Mouse (Mus musculus) lung, embryonic 16.5 days (tissue): ENCODE measurements around the gene Acap2. TPM values are rescaled to one million over a fixed set of nuclear protein-coding genes. Genes with fewer than 3 reads are reported as not detected.

Experiments used
- ATAC-seq: fragments of 200-750 bp; cut with Nextera tagmentation; 2 replicates; pipeline ENCODE4 v1.8.0; 2017; ENCODE audit warnings: low read depth, mild to moderate bottlenecking, moderate library complexity
- H3K27ac ChIP-seq: fragments of 300-500 bp; sonication (generic); 2 replicates; pipeline ENCODE4 v1.5.1; 2014; ENCODE audit warnings: mild to moderate bottlenecking, control low read depth, low read length
- H3K27me3 ChIP-seq: fragments of 300-500 bp; sonication (generic); 2 replicates; pipeline ENCODE4 v1.6.1; 2014; ENCODE audit warnings: low read depth, low read length, mixed read lengths; ENCODE audit not compliant: control insufficient read depth, insufficient read depth
- H3K36me3 ChIP-seq: fragments of 300-500 bp; sonication (generic); 2 replicates; pipeline ENCODE4 v1.6.1; 2014; ENCODE audit warnings: low read length; ENCODE audit not compliant: control insufficient read depth, insufficient read depth
- H3K4me1 ChIP-seq: fragments of 300-500 bp; sonication (generic); replicated peaks from 2 replicates; pipeline ENCODE4 v1.6.1; 2014; ENCODE audit warnings: low read length, mixed read lengths; ENCODE audit not compliant: control insufficient read depth, insufficient read depth
- H3K4me2 ChIP-seq: fragments of 300-500 bp; sonication (generic); 2 replicates; pipeline ENCODE4 v1.6.1; 2014; ENCODE audit warnings: low read depth, low read length, control low read depth
- H3K4me3 ChIP-seq: fragments of 300-500 bp; sonication (generic); 2 replicates; pipeline ENCODE4 v1.5.1; 2014; ENCODE audit warnings: mild to moderate bottlenecking, low read length, control low read depth
- H3K9ac ChIP-seq: fragments of 300-500 bp; sonication (generic); 2 replicates; pipeline ENCODE4 v1.6.1; 2014; ENCODE audit warnings: low read length, control low read depth
- H3K9me3 ChIP-seq: fragments of 300-500 bp; sonication (generic); 2 replicates; pipeline ENCODE4 v1.6.1; 2016; ENCODE audit warnings: low read length; ENCODE audit not compliant: control insufficient read depth
- WGBS: fragments of 180-500 bp; shearing (Covaris S2); extraction: QIAGEN DNeasy Blood & Tissue Kit; methylation state at CpG from one replicate; pipeline ENCODE4 v1.1.7; 2014; 5-methylcytosine and 5-hydroxymethylcytosine counted together
- polyA plus RNA-seq: library from polyadenylated mRNA; unstranded; fragments of >200 nt; fragmentation: Nextera tagmentation; extraction: Ambion mirVana; gene quantifications from 2 replicates; pipeline ENCODE4 v1.2.1, GENCODE M21; 2015

Gene Acap2
- polyA plus RNA-seq, 1 experiment from 2014 or later, result 27.3 TPM

DNA sequence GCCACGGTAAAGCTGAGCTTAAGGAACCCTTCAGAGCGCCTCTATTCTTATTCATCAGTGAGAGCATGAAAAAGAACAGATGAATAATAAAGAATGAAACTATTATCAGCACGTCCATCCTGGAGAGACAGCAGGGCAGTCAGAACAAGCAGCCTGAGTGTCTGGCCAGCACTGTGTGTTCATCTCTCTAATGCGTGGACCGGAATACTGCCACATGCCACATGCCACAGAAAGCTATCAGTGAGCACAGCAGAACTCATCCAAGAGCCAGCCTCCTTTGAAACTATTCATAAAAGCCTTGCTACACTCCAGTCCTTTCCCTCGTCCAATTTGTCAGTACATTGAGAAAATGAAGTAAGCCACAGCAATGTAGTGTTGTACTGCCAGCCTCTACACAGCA lies 107.0 kb downstream of the Acap2 start:
- WGBS, result 80% methylated on average over 6 of the region's 6 CpGs

GRCm38 (mm10) chr16:31093186-31093585 lies 107.9 kb downstream of the Acap2 start:
- H3K9ac ChIP-seq, result no peak overlapping the region
- no peak for ATAC-seq
- WGBS, result 50% methylated on average over 9 of the region's 9 CpGs
- H3K27ac ChIP-seq, result no peak overlapping the region
- 0 out of 2 replicates have a peak, but pooled peaks cover 2% of the 10 kb centered on the region for H3K36me3 ChIP-seq
- no peak overlapping the region for H3K4me3 ChIP-seq
- H3K4me1 ChIP-seq, result no peaks in the 10 kb centered on the region
- H3K4me2 ChIP-seq, result no peak overlapping the region
- H3K9me3 ChIP-seq, result no peaks in the 10 kb centered on the region
- no peaks in the 10 kb centered on the region for H3K27me3 ChIP-seq

More for the DNA sequence above, 107.0 kb downstream of the Acap2 start:
- H3K4me1 ChIP-seq, result no peaks in the 10 kb centered on the region
- H3K4me2 ChIP-seq, result no peak overlapping the region
- peaks cover 8% of the 10 kb centered on the region for H3K36me3 ChIP-seq
- H3K4me3 ChIP-seq, result no peak overlapping the region
- no peak overlapping the region for H3K9ac ChIP-seq
- ATAC-seq, result no peak
- H3K27ac ChIP-seq, result no peak overlapping the region
- no peaks in the 10 kb centered on the region for H3K9me3 ChIP-seq
- H3K27me3 ChIP-seq, result no peaks in the 10 kb centered on the region

- H3K4me2 ChIP-seq, result peak overlapping the region; percentile 99
- H3K4me1 ChIP-seq, result peaks cover 7% of the 10 kb centered on the region
- peaks cover 4% of the 10 kb centered on the region for H3K36me3 ChIP-seq
- no peaks in the 10 kb centered on the region for H3K9me3 ChIP-seq
- H3K27me3 ChIP-seq, result no peaks in the 10 kb centered on the region
- 67% methylated on average over 6 of the region's 6 CpGs for WGBS
- H3K4me3 ChIP-seq, result no peak overlapping the region
- no peak for ATAC-seq
- H3K27ac ChIP-seq, result no peak overlapping the region
- H3K9ac ChIP-seq, result no peak overlapping the region
These were observed 119.2 kb downstream of the Acap2 start for GRCm38 (mm10) chr16:31081891-31082290.

- WGBS, result under 1% methylated on average over 50 of the region's 54 CpGs
- Histone ChIP-seq H3K4me3 (peak within 1 kb of the TSS; percentile 71), H3K4me1 (peaks cover 7% of the 10 kb centered on the region), H3K9me3 (no peaks in the 10 kb centered on the region), H3K9ac (peak within 1 kb of the TSS; percentile 72), H3K27me3 (no peaks in the 10 kb centered on the region), H3K27ac (peak within 1 kb of the TSS; percentile 82), H3K4me2 (peak within 1 kb of the TSS; percentile 99), H3K36me3 (peaks cover 4% of the 10 kb centered on the region)
- ATAC-seq, result peak; percentile 99
These were observed 119.8 kb downstream of the Acap2 start, which contains the start of gene Xxylt1 for GRCm38 (mm10) chr16:31081125-31081664. Gene Xxylt1, minus strand, starts transcription at chr16:31081432.

DNA sequence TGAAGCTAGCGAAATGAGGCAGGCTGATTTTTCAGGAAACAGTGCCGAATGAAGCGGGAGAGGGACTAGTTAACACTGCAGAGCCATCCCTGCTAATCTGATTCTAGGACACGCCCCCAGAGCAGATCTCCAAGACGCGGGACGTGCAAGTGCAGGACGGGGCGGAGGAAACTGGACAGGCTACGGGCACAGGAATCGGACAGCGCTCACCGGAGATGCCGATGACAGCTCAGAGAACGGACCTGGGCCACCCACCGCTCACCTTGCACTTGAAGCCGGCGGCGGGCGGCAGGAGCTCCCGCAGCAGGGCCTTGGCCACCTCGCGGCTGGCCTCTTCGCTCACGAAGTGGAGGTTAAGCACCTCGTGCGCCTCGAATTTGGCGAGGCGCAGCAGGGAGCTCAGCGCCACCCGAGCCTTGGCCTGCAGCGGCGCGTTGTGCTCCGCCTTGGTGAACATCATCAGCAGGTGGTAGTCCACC lies 120.4 kb downstream of the Acap2 start:
- peaks cover 7% of the 10 kb centered on the region for H3K4me1 ChIP-seq
- peaks cover 4% of the 10 kb centered on the region for H3K36me3 ChIP-seq
- no peaks in the 10 kb centered on the region for H3K27me3 ChIP-seq
- peak overlapping the region; percentile 72 for H3K9ac ChIP-seq
- H3K9me3 ChIP-seq, result no peaks in the 10 kb centered on the region
- peak overlapping the region; percentile 71 for H3K4me3 ChIP-seq
- H3K27ac ChIP-seq, result peak overlapping the region; percentile 82
- H3K4me2 ChIP-seq, result peak overlapping the region; percentile 99
- 0% methylated on average over 34 of the region's 36 CpGs for WGBS
- peak; percentile 72 for ATAC-seq

DNA sequence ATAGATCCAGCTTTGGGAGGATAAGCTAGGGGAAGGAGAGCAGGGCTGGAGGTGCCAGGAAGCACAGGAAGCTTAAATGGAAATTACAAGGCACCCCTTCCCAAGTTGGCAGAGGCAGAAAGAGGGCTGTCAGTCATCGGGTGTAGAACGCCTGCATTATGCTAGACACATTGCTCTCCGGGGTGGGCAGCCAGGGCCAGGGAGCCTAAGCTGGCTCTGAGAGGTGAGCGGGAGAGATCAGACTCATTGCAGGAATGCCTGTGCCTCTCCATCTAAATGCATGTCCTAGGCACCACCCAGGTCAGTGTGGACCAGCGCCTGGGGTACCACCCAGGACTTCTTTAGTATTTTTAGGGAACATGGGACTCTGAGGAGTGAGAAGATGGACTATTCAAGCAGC lies 123.6 kb downstream of the Acap2 start:
- peaks cover 7% of the 10 kb centered on the region for H3K4me1 ChIP-seq
- H3K4me3 ChIP-seq, result no peak overlapping the region
- no peaks in the 10 kb centered on the region for H3K9me3 ChIP-seq
- no peak overlapping the region for H3K4me2 ChIP-seq
- H3K27me3 ChIP-seq, result no peaks in the 10 kb centered on the region
- ATAC-seq, result no peak
- H3K9ac ChIP-seq, result no peak overlapping the region
- WGBS, result 88% methylated on average over 5 of the region's 5 CpGs
- peaks cover 4% of the 10 kb centered on the region for H3K36me3 ChIP-seq
- no peak overlapping the region for H3K27ac ChIP-seq

DNA sequence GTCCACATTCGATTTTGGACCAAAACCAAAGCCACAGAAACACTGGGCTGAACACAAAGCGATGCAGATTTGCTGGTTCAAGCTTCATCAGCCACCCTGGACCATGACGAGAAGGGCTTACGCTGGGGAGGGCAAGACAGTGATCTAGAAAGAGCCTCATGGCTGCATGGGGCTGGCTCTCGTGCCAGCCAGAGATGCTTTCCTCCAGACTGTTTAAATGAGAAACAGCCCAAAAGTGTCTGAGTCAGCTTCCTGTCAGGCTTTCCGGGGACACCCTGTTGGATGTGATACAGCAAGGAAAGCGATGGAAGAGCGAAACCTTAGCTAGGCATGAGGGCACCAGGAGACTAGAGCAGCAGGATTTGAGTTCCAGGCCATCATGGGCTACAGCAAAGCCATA lies 124.6 kb downstream of the Acap2 start:
- 74% methylated on average over 8 of the region's 8 CpGs for WGBS
- no peaks in the 10 kb centered on the region for H3K9me3 ChIP-seq
- H3K27me3 ChIP-seq, result no peaks in the 10 kb centered on the region
- H3K4me1 ChIP-seq, result peaks cover 7% of the 10 kb centered on the region
- ATAC-seq, result no peak
- peaks cover 4% of the 10 kb centered on the region for H3K36me3 ChIP-seq
- no peak overlapping the region for H3K27ac ChIP-seq
- H3K9ac ChIP-seq, result no peak overlapping the region
- no peak overlapping the region for H3K4me3 ChIP-seq
- H3K4me2 ChIP-seq, result no peak overlapping the region

GRCm38 (mm10) chr16:31074324-31074908 lies 126.6 kb downstream of the Acap2 start:
- Histone ChIP-seq H3K4me3 (no peak overlapping the region), H3K36me3 (peaks cover 4% of the 10 kb centered on the region), H3K9me3 (no peaks in the 10 kb centered on the region), H3K27me3 (no peaks in the 10 kb centered on the region), H3K4me1 (peaks cover 7% of the 10 kb centered on the region), H3K27ac (no peak overlapping the region), H3K9ac (no peak overlapping the region), H3K4me2 (no peak overlapping the region)
- no peak for ATAC-seq
- 82% methylated on average over 3 of the region's 3 CpGs for WGBS

- Histone ChIP-seq H3K36me3 (no peaks in the 10 kb centered on the region), H3K9ac (no peak overlapping the region), H3K4me3 (no peak overlapping the region), H3K4me2 (no peak overlapping the region), H3K27ac (no peak overlapping the region), H3K9me3 (no peaks in the 10 kb centered on the region), H3K27me3 (no peaks in the 10 kb centered on the region), H3K4me1 (peaks cover 16% of the 10 kb centered on the region)
- no peak for ATAC-seq
- 84% methylated on average over 6 of the region's 6 CpGs for WGBS
These were observed 129.3 kb downstream of the Acap2 start for GRCm38 (mm10) chr16:31071731-31072130.
